Mouse (Mus musculus): ENCODE data around the gene Adam33.

DNA sequence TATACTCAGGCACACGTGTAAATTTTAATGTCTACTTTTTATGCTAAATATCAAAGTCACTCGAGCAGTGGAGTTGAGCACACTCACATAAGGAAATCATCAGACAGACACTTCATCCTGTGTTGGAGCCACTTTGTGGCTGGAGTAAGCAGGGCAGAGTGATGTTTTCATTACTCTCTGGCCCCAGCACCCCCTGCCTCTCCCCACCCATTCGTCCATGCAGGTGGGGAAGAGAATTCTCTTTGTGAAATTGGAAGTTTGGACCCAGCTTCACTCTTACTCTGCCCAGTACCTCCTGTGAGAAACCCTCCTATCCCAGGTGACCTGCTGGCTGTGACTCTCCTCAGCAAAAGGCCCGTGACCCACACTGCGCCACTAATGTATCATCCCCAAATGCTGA lies 24.9 kb downstream of the Adam33 start:
- TF ChIP-seq CTCF (IDR thresholded peaks at IDR 0.05; ENCODE audit: low read depth, low read length) (no peak), POLR2A (IDR thresholded peaks at IDR 0.05; ENCODE audit: extremely low read depth, insufficient read depth, low read length) (no peak)
